Mouse (Mus musculus) midbrain, embryonic 11.5 days (tissue): ENCODE measurements around the gene Ppm1g. TPM values are rescaled to one million over a fixed set of nuclear protein-coding genes. Genes with fewer than 3 reads are reported as not detected.

Source experiments
- ATAC-seq: fragments of 200-750 bp; cut with Nextera tagmentation; 2 replicates; pipeline ENCODE4 v1.8.0; 2017; ENCODE audit warnings: moderate TSS enrichment, moderate library complexity; ENCODE audit not compliant: low FRiP score
- DNase-seq: peaks from one replicate; pipeline ENCODE4 v3.0.0; 2015; ENCODE audit warnings: low spot score; ENCODE audit errors: missing footprints
- H3K27ac ChIP-seq: fragments of 300-500 bp; sonication (generic); 2 replicates; pipeline ENCODE4 v1.5.1; 2014; ENCODE audit warnings: low read depth, low read length
- H3K27me3 ChIP-seq: fragments of 300-500 bp; sonication (generic); 2 replicates; pipeline ENCODE4 v1.6.1; 2014; ENCODE audit warnings: mild to moderate bottlenecking, low read length, moderate library complexity, mixed read lengths; ENCODE audit not compliant: control insufficient read depth, insufficient read depth
- H3K36me3 ChIP-seq: fragments of 300-500 bp; sonication (generic); 2 replicates; pipeline ENCODE4 v1.6.1; 2014; ENCODE audit warnings: mild to moderate bottlenecking, low read length, moderate library complexity, mixed read lengths; ENCODE audit not compliant: control insufficient read depth, insufficient read depth
- H3K4me1 ChIP-seq: fragments of 300-500 bp; sonication (generic); 2 replicates; pipeline ENCODE4 v1.6.1; 2014; ENCODE audit warnings: low read length; ENCODE audit not compliant: control insufficient read depth, insufficient read depth
- H3K4me2 ChIP-seq: fragments of 300-500 bp; sonication (generic); 2 replicates; pipeline ENCODE4 v1.6.1; 2014; ENCODE audit warnings: mild to moderate bottlenecking, moderate library complexity
- H3K4me3 ChIP-seq: fragments of 300-500 bp; sonication (generic); 2 replicates; pipeline ENCODE4 v1.5.1; 2014; ENCODE audit warnings: low read depth, low read length
- H3K9ac ChIP-seq: fragments of 300-500 bp; sonication (generic); 2 replicates; pipeline ENCODE4 v1.6.1; 2014; ENCODE audit warnings: low read length
- H3K9me3 ChIP-seq: fragments of 300-500 bp; sonication (generic); 2 replicates; pipeline ENCODE4 v1.6.1; 2016; ENCODE audit warnings: low read length; ENCODE audit not compliant: control insufficient read depth
- WGBS: fragments of 180-500 bp; shearing (Covaris S2); extraction: QIAGEN DNeasy Blood & Tissue Kit; methylation state at CpG from one replicate; pipeline ENCODE4 v1.1.7; 2014; 5-methylcytosine and 5-hydroxymethylcytosine counted together
- polyA plus RNA-seq: library from polyadenylated mRNA; unstranded; fragments of >200 nt; fragmentation: Nextera tagmentation; extraction: Ambion mirVana; gene quantifications from 2 replicates; pipeline ENCODE4 v1.2.1, GENCODE M21; 2014

The Ppm1g gene
- polyA plus RNA-seq = 156 and 164 TPM in 2 replicates

- ATAC-seq = peak; percentile 95
Observed at GRCm38 (mm10) chr5:31220448-31221303, at the start of gene Ppm1g. Gene Ppm1g, minus strand, starts transcription at chr5:31220687.

GRCm38 (mm10) chr5:31267686-31268085, 47.2 kb upstream of the Ppm1g start:
- Histone ChIP-seq H3K4me3 (no peak overlapping the region), H3K9ac (no peak overlapping the region), H3K9me3 (no peaks in the 10 kb centered on the region), H3K4me2 (no peak overlapping the region), H3K36me3 (peaks cover 8% of the 10 kb centered on the region), H3K27ac (no peak overlapping the region), H3K27me3 (no peaks in the 10 kb centered on the region; the same call in 1 of the 2 replicates), H3K4me1 (no peaks in the 10 kb centered on the region)
- DNase-seq (no peak), ATAC-seq (no peak)
- 49% methylated on average over 6 of the region's 6 CpGs for WGBS

More at GRCm38 (mm10) chr5:31220448-31221303, at the start of gene Ppm1g:
- H3K27me3 ChIP-seq = no peaks in the 10 kb centered on the region
- peak; percentile 100 for DNase-seq
- no peaks in the 10 kb centered on the region for H3K9me3 ChIP-seq
- peak within 1 kb of the TSS; percentile 91 for H3K9ac ChIP-seq
- no peaks in the 10 kb centered on the region for H3K36me3 ChIP-seq
- under 1% methylated on average over 70 of the region's 70 CpGs for WGBS
- peak within 1 kb of the TSS; percentile 91 for H3K27ac ChIP-seq
- H3K4me3 ChIP-seq = peak within 1 kb of the TSS; percentile 96
- peaks cover 8% of the 10 kb centered on the region; the same call in 1 of the 2 replicates for H3K4me1 ChIP-seq
- peak within 1 kb of the TSS; percentile 85 for H3K4me2 ChIP-seq

- Histone ChIP-seq H3K9me3 (no peaks in the 10 kb centered on the region), H3K27me3 (no peaks in the 10 kb centered on the region), H3K4me2 (no peak overlapping the region), H3K36me3 (peaks cover 8% of the 10 kb centered on the region), H3K9ac (no peak overlapping the region), H3K27ac (no peak overlapping the region), H3K4me3 (no peak overlapping the region), H3K4me1 (no peaks in the 10 kb centered on the region)
- DNase-seq (no peak), ATAC-seq (no peak)
- 91% methylated on average over 7 of the region's 7 CpGs for WGBS
Observed at GRCm38 (mm10) chr5:31266101-31266500, 45.6 kb upstream of the Ppm1g start.

GRCm38 (mm10) chr5:31257616-31258015, 37.1 kb upstream of the Ppm1g start:
- Histone ChIP-seq H3K9ac (no peak overlapping the region), H3K9me3 (no peaks in the 10 kb centered on the region), H3K27me3 (no peaks in the 10 kb centered on the region), H3K4me2 (no peak overlapping the region), H3K4me1 (no peaks in the 10 kb centered on the region), H3K27ac (no peak overlapping the region), H3K4me3 (no peak overlapping the region), H3K36me3 (peaks cover 3% of the 10 kb centered on the region)
- DNase-seq (no peak), ATAC-seq (no peak)
- 91% methylated on average over 11 of the region's 11 CpGs for WGBS

GRCm38 (mm10) chr5:31255971-31256370, 35.5 kb upstream of the Ppm1g start:
- Histone ChIP-seq H3K4me1 (peaks cover 8% of the 10 kb centered on the region; the same call in 1 of the 2 replicates), H3K27ac (no peak overlapping the region), H3K4me3 (no peak overlapping the region), H3K9ac (no peak overlapping the region), H3K4me2 (no peak overlapping the region), H3K36me3 (peaks cover 9% of the 10 kb centered on the region), H3K9me3 (no peaks in the 10 kb centered on the region), H3K27me3 (no peaks in the 10 kb centered on the region)
- ATAC-seq (no peak), DNase-seq (no peak)
- WGBS = 93% methylated on average over 2 of the region's 2 CpGs

GRCm38 (mm10) chr5:31255381-31255780, 34.9 kb upstream of the Ppm1g start:
- WGBS = 98% methylated on average over 2 of the region's 2 CpGs
- Histone ChIP-seq H3K27ac (no peak overlapping the region), H3K9ac (no peak overlapping the region), H3K27me3 (no peaks in the 10 kb centered on the region), H3K4me1 (peaks cover 8% of the 10 kb centered on the region; the same call in 1 of the 2 replicates), H3K4me3 (no peak overlapping the region), H3K9me3 (no peaks in the 10 kb centered on the region), H3K36me3 (peaks cover 12% of the 10 kb centered on the region), H3K4me2 (no peak overlapping the region)
- ATAC-seq = no peak
- no peak for DNase-seq

GRCm38 (mm10) chr5:31254901-31255300, 34.4 kb upstream of the Ppm1g start:
- H3K9ac ChIP-seq = no peak overlapping the region
- no peaks in the 10 kb centered on the region for H3K9me3 ChIP-seq
- WGBS = 89% methylated on average over 8 of the region's 8 CpGs
- H3K4me1 ChIP-seq = peaks cover 8% of the 10 kb centered on the region; the same call in 1 of the 2 replicates
- no peaks in the 10 kb centered on the region; the same call in 1 of the 2 replicates for H3K27me3 ChIP-seq
- H3K36me3 ChIP-seq = peaks cover 16% of the 10 kb centered on the region
- DNase-seq (no peak), ATAC-seq (no peak)
- H3K4me2 ChIP-seq = no peak overlapping the region
- no peak overlapping the region for H3K27ac ChIP-seq
- H3K4me3 ChIP-seq = no peak overlapping the region

- Histone ChIP-seq H3K36me3 (peaks cover 19% of the 10 kb centered on the region), H3K4me1 (peaks cover 8% of the 10 kb centered on the region; the same call in 1 of the 2 replicates), H3K4me2 (no peak overlapping the region), H3K27me3 (no peaks in the 10 kb centered on the region; the same call in 1 of the 2 replicates), H3K9ac (no peak overlapping the region), H3K9me3 (no peaks in the 10 kb centered on the region), H3K4me3 (no peak overlapping the region), H3K27ac (no peak overlapping the region)
- 93% methylated on average over 7 of the region's 7 CpGs for WGBS
- DNase-seq (no peak), ATAC-seq (no peak)
Observed at GRCm38 (mm10) chr5:31254452-31254851, 34.0 kb upstream of the Ppm1g start.

GRCm38 (mm10) chr5:31253806-31254205, 33.3 kb upstream of the Ppm1g start:
- WGBS = 92% methylated on average over 8 of the region's 8 CpGs
- H3K27ac ChIP-seq = no peak overlapping the region

More at GRCm38 (mm10) chr5:31253806-31254205, 33.3 kb upstream of the Ppm1g start:
- ATAC-seq (no peak), DNase-seq (no peak)
- Histone ChIP-seq H3K4me1 (peaks cover 8% of the 10 kb centered on the region; the same call in 1 of the 2 replicates), H3K4me3 (no peak overlapping the region), H3K9ac (no peak overlapping the region), H3K9me3 (no peaks in the 10 kb centered on the region), H3K27me3 (no peaks in the 10 kb centered on the region; the same call in 1 of the 2 replicates), H3K36me3 (peaks cover 22% of the 10 kb centered on the region), H3K4me2 (no peak overlapping the region)
